Mouse (Mus musculus) bone marrow macrophage, adult 2 months (primary cell): ENCODE data around the gene Myo9a.

Source experiments
- CTCF ChIP-seq: IDR thresholded peaks from 2 replicates; pipeline ENCODE4 v1.5.1; 2012; ENCODE audit warnings: low read depth, mild to moderate bottlenecking, low read length, moderate library complexity
- POLR2A ChIP-seq: IDR thresholded peaks from 2 replicates; pipeline ENCODE4 v1.6.1; 2012; ENCODE audit warnings: mild to moderate bottlenecking, low read depth, low read length, borderline replicate concordance

DNA sequence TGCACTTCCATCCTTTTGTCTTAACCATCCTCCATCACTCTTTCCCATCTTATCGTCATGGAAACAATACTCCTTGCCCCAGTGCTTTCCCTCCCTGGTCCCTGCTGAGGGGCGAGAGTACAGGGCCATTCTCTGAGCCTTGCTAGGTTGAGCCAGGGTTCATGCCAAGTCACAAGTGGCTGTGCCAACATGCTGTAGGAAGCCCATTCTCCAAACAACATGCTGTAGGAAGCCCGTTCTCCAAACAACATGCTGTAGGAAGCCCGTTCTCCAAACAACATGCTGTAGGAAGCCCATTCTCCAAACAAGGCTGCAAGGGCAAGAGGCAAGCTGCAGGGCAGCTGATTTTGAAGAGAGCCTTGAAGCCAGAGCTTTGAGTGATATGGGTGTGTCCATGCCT, 32.5 kb upstream of the Myo9a start:
- TF ChIP-seq CTCF (no peak), POLR2A (no peak)
